Mouse (Mus musculus): Measurements from ENCODE around the gene Emid1. TPM values are rescaled to one million over a fixed set of nuclear protein-coding genes. Genes with fewer than 3 reads are reported as not detected.
"Not testable (repeated sequence)": the region's sequence is repeated elsewhere in the genome, so short reads cannot be mapped to it uniquely, and the experiment has no call there.

The Emid1 gene
- polyA plus RNA-seq, 1 experiment from 2014 or later = 17.1 TPM

DNA sequence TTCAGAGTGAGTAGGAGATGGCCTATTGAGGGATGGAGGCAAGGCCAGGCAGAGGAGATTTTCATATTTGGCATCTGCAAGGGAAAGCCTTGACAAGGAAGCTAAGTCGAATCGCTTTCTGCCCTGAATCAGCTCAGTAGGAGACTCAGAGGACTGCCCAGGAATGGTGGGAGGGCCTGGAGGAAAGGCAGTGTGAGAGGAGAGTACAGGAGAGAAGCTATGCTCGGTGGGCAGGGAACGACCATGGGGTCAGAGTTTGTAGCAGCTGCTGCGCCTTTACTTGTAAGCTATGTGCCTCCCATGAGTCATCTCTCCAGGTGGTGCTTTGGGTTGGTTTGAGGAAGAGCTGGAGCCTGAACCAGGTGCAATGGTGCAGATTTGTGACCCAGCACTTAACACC is 51.3 kb downstream of the Emid1 start:
- 44% methylated on average over 5 of the region's 5 CpGs for WGBS
- ATAC-seq (ENCODE audit: low FRiP score, low read depth) = no peak
- H3K27me3 ChIP-seq = no peaks in the 10 kb centered on the region
- H3K27ac ChIP-seq (replicated peaks) = peak overlapping the region; percentile 100
- peak overlapping the region; percentile 75; the same call in 1 of the 2 replicates for H3K9ac ChIP-seq
- H3K4me3 ChIP-seq = peak overlapping the region; percentile 95
- H3K9me3 ChIP-seq = no peaks in the 10 kb centered on the region
- H3K4me1 ChIP-seq (replicated peaks) = peaks cover 39% of the 10 kb centered on the region
- peaks cover 3% of the 10 kb centered on the region; the same call in 1 of the 2 replicates for H3K36me3 ChIP-seq
- peak overlapping the region; percentile 86 for H3K4me2 ChIP-seq

DNA sequence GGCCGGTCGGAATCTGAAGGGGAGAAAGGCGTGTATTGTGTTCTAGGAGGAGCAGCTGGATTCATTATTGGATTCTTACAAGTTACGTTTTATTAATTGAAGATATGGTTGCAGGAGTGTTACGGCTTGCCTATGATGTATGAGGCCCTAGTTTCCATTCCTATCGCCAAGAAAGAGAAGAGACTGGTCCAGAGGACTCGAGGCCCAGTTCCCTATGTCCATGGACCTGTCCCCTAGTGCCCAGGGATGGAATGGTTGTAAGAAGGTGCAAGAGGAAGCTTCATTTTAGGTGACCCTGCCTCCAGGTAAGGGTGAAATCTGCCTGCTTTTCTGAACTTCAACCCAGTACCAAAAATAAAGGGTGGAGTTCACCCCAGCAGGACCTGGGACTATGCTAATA is 51.8 kb downstream of the Emid1 start:
- WGBS = under 1% methylated on average over 7 of the region's 7 CpGs
- peak overlapping the region; percentile 86 for H3K4me2 ChIP-seq
- H3K27me3 ChIP-seq = no peaks in the 10 kb centered on the region
- no peak for ATAC-seq (ENCODE audit: low FRiP score, low read depth)
- no peaks in the 10 kb centered on the region; the same call in 1 of the 2 replicates for H3K36me3 ChIP-seq
- peaks cover 40% of the 10 kb centered on the region for H3K4me1 ChIP-seq (replicated peaks)
- H3K9me3 ChIP-seq = no peaks in the 10 kb centered on the region
- peak overlapping the region; percentile 100 for H3K27ac ChIP-seq (replicated peaks)
- peak overlapping the region; percentile 75 for H3K9ac ChIP-seq
- H3K4me3 ChIP-seq = peak overlapping the region; percentile 95

DNA sequence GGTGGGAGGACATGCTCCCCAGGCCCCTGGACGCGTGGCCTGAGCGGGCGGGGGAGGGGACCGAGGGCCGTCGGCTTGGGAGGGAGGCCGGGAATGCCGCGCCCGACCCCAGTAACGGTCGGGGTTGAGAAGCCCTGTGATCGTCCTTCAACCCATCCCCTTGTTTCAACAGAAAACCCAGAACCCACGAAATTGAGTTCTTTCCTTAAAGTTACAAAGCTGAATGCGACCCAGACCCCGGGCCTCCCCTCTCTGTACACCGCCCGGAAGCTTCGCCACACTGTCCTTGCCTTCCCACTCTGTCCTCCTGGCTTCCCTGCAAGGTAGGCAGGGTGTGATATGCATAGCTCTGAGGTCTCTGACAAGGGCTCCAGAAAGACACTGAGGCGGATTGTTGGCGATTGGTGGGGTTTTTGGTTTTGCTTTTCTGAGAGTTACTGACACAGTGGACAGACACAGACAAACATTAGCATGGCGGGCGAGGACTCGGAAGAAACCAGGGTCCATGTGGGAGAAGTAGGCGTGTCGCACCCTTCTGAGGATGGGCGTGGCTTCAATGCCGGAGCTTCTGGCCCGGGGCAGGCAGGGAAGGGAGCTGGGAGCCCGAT is 52.4 kb downstream of the Emid1 start:
- WGBS = 0% methylated on average over 27 of the region's 31 CpGs
- ATAC-seq (ENCODE audit: low FRiP score, low read depth) = peak; percentile 71

DNA sequence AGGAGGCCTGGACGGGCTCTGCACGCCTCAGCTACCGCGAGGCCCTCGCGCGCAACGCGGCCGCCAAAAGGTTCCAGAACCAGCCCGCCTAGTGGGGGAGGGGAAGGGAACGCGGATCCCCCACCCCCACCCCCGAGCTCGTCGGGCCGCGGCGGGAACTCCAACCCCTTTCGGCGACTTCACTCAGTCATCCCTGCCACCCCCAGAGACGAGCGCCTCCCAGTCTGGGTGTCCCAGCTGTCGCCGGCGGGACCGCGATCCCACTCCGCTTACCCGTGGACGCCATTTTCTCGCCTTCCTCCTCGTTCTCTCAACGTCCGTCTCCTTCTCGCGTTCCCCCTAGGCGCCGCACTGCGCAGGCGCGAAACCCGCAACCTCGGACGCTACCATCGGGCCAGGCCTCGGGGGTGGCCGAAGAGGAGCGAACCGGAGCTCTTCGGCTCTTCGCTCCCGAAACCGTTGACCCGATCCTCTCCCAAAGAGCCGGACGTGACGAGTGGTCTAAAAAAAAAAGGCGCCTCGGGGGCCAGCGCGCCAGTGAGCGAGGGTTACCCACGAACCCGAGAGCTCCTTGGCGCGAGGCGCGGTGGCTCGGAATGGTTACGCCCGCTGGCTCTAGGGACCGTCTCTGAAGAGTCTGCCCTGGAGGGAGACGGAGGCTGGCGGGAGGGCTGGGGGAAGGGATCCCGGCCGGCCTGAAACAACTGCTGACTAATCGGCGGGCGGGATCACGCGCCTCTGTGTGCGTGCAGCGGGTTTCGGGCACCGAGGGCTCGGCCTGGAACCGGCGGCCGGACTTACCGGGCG is 53.1 kb downstream of the Emid1 start, which contains the start of the genes Rhbdd3 and Ewsr1:
Gene Rhbdd3 (plus strand): TSS at position 191 of the 807 bp plus-strand sequence.
Gene Ewsr1 (minus strand): TSS at position 531 of the 807 bp plus-strand sequence.
- H3K4me1 ChIP-seq (replicated peaks) = peaks cover 45% of the 10 kb centered on the region
- peak within 1 kb of the TSS; percentile 86 for H3K4me2 ChIP-seq
- H3K4me3 ChIP-seq = peak within 1 kb of the TSS; percentile 95
- WGBS = 0% methylated on average over 80 of the region's 92 CpGs
- ATAC-seq (ENCODE audit: low FRiP score, low read depth) = peak; percentile 88
- H3K9me3 ChIP-seq = no peaks in the 10 kb centered on the region
- H3K9ac ChIP-seq = peak within 1 kb of the TSS; percentile 75
- H3K27me3 ChIP-seq = no peaks in the 10 kb centered on the region
- no peaks in the 10 kb centered on the region for H3K36me3 ChIP-seq
- H3K27ac ChIP-seq (replicated peaks) = peak within 1 kb of the TSS; percentile 100

More for the DNA sequence above, 52.4 kb downstream of the Emid1 start:
- Histone ChIP-seq H3K4me2 (peak overlapping the region; percentile 86), H3K9ac (peak overlapping the region; percentile 75), H3K27me3 (no peaks in the 10 kb centered on the region), H3K36me3 (no peaks in the 10 kb centered on the region), H3K9me3 (no peaks in the 10 kb centered on the region), H3K4me1 (replicated peaks) (peaks cover 40% of the 10 kb centered on the region), H3K4me3 (peak overlapping the region; percentile 95), H3K27ac (replicated peaks) (peak overlapping the region; percentile 100)

DNA sequence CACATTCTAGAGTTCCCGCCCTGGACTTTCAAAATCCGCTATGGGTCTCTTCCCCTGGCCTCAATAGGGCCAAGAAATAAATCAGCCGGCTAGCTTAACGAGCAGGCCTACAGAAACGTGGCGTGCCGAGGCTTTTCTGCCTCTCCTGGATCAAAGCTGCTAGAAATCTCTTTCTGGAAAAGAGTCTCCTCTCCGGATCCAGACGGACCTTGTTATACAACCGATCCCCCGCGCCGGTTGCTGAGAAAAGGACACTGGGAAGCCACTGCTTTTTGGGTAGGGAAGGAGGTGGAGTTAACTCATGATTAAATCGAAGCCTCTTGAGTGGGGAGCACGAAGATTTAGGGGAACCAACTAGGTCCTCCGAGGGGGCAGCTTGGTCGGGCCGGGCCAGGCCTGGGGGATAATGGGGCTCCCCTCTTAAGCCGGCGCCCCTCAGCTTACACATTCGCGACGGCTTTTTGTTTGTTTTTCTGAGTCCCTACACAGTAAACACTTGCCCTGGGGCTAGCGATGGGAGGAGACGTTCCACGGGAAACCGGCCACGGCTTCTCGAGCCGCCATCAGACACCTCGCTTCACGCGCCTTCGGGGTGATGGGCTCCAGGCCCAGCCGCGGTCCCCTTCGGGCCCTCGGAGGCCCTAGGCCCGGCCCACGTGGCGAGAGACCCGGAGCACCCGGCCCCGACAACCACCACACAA is 53.9 kb downstream of the Emid1 start:
- no peaks in the 10 kb centered on the region for H3K9me3 ChIP-seq
- H3K9ac ChIP-seq = peak overlapping the region; percentile 75
- H3K36me3 ChIP-seq = no peaks in the 10 kb centered on the region
- ATAC-seq (ENCODE audit: low FRiP score, low read depth) = no peak
- no peaks in the 10 kb centered on the region for H3K27me3 ChIP-seq
- under 1% methylated on average over 44 of the region's 44 CpGs for WGBS
- peaks cover 49% of the 10 kb centered on the region for H3K4me1 ChIP-seq (replicated peaks)
- H3K4me3 ChIP-seq = peak overlapping the region; percentile 95
- H3K4me2 ChIP-seq = peak overlapping the region; percentile 81
- H3K27ac ChIP-seq (replicated peaks) = peak overlapping the region; percentile 100

DNA sequence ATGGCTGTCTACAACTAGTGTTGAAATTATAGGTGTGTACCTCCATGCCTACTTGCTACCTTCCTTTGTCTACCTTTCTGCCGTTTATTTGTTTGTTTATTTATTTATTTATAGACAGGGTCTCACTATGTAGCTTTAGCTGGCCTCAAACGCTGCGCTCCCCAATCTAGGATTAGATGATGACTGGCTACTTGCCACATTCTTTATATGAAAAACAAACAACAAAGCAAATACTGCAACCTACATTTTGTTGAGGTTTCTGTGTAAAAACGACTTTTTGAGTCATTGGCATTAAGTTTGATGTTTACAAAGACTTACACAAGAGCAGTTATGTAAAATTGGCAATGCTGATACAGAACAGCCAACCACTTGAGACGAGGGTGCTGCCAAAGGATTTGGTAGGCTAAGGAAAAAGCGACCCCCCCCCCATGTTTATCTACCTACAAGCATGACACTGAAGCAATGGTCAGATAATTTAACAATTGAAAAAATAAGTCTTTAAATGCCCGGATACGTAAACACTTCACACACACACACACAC is 55.5 kb downstream of the Emid1 start:
- Histone ChIP-seq H3K4me2 (peak overlapping the region; percentile 81), H3K27me3 (no peaks in the 10 kb centered on the region), H3K4me1 (replicated peaks) (peaks cover 45% of the 10 kb centered on the region), H3K36me3 (peaks cover 11% of the 10 kb centered on the region), H3K4me3 (peak overlapping the region; percentile 95), H3K9me3 (no peaks in the 10 kb centered on the region), H3K27ac (replicated peaks) (no peak overlapping the region), H3K9ac (no peak overlapping the region)
- ATAC-seq (ENCODE audit: low FRiP score, low read depth) = no peak
- 70% methylated on average over 8 of the region's 8 CpGs for WGBS

DNA sequence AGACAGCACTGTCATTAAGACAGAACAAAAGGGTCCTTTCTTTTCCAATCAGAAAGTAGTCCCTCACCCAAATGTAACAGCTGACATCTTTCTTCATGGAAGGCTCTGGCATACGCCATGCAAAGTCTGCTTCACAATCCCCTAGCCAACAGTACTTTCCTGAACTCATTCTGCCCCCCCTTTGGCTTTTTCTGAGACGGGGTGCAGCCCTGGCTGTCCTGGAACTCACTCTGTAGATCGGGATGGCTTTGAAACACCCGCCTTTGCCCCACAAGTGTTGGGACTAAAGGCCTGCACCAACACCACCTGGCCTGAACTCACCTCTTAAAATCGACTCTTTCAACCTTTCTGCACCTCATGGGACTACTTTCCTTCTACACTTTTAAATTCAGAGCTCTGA is 56.2 kb downstream of the Emid1 start:
- H3K27me3 ChIP-seq = no peaks in the 10 kb centered on the region
- 0 out of 2 replicates have a peak overlapping the region, but pooled peaks have one; percentile 2 for H3K4me3 ChIP-seq
- peaks cover 38% of the 10 kb centered on the region for H3K4me1 ChIP-seq (replicated peaks)
- H3K36me3 ChIP-seq = peaks cover 16% of the 10 kb centered on the region
- no peak overlapping the region for H3K4me2 ChIP-seq
- 81% methylated on average over 5 of the region's 5 CpGs for WGBS
- H3K9ac ChIP-seq = no peak overlapping the region
- H3K9me3 ChIP-seq = no peaks in the 10 kb centered on the region
- H3K27ac ChIP-seq (replicated peaks) = no peak overlapping the region
- no peak for ATAC-seq (ENCODE audit: low FRiP score, low read depth)

DNA sequence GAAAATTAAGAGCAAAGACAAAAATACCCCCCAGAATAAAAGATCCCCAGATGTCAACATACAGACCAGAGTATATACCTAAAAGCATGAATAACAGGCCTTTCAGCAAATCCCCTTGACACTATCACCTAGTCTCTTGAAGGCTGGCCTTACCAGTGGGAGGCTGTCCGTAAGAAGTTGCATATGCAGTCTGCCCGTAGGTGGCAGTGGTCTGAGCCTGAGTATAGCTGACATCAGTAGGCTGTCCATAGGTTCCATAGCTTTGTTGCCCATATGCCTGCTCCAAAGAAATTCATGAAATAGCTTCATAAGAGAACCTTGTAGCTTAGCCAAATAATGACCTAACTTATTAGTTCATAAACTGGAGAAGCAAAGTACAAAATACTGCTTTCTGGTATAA is 60.4 kb downstream of the Emid1 start:
- H3K9ac ChIP-seq = no peak overlapping the region
- H3K4me2 ChIP-seq = no peak overlapping the region
- H3K4me3 ChIP-seq = no peak overlapping the region
- ATAC-seq (ENCODE audit: low FRiP score, low read depth) = no peak
- 38% methylated on average over 2 of the region's 2 CpGs for WGBS
- peaks cover 19% of the 10 kb centered on the region for H3K4me1 ChIP-seq (replicated peaks)
- H3K27ac ChIP-seq (replicated peaks) = no peak overlapping the region
- H3K27me3 ChIP-seq = no peaks in the 10 kb centered on the region
- peaks cover 53% of the 10 kb centered on the region for H3K36me3 ChIP-seq
- H3K9me3 ChIP-seq = no peaks in the 10 kb centered on the region

DNA sequence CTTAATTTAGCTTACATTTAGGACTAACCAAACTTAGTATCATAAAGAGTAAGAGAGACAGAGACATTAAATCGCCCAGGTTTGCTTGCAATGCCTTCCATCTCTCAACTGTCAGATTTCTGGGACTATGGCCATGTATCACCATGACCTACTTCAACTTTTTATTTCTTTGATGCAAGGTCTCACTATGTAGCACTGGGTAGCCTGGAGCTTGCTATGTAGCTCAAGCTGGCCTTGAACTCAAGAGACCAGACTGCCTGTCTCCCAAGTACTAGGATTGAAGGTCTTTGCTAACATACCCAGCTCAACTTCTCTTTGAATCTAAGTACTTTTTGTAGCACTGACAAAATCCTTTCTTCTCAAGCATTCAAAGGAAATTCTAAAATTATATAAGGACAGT is 62.9 kb downstream of the Emid1 start:
- no peak overlapping the region for H3K4me2 ChIP-seq
- no peak for ATAC-seq (ENCODE audit: low FRiP score, low read depth)
- WGBS = 96% methylated on average over 1 of the region's 1 CpGs
- H3K9me3 ChIP-seq = no peaks in the 10 kb centered on the region
- peaks cover 6% of the 10 kb centered on the region; the same call in 1 of the 2 replicates for H3K4me1 ChIP-seq (replicated peaks)
- no peak overlapping the region for H3K9ac ChIP-seq
- peaks cover 78% of the 10 kb centered on the region for H3K36me3 ChIP-seq
- no peak overlapping the region for H3K4me3 ChIP-seq
- H3K27ac ChIP-seq (replicated peaks) = no peak overlapping the region
- no peaks in the 10 kb centered on the region for H3K27me3 ChIP-seq

DNA sequence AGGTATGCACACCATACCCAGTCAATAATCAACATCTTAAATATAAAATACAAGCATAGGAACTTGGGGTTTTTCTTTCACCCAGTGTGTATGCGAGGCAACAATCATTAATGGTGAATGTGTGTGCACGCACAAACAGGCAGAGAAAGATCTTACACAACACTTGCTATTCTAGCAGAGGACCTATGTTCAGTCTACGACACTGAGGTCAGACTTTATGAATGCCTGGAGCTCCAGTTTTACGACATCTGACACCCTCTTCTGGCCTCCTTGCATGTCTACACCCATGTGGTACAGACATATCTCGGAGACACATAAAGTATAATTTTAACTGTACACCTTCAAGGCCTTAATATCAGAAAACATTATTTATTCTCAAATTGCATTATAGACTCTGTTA is 75.2 kb downstream of the Emid1 start:
- peaks cover 74% of the 10 kb centered on the region for H3K36me3 ChIP-seq
- WGBS = 89% methylated on average over 4 of the region's 5 CpGs
- not testable (repeated sequence) for H3K9me3 ChIP-seq; H3K4me3 ChIP-seq; H3K27me3 ChIP-seq; H3K27ac ChIP-seq (replicated peaks); H3K4me1 ChIP-seq (replicated peaks); H3K9ac ChIP-seq; H3K4me2 ChIP-seq
- 0 out of 2 replicates have a peak, but pooled peaks have one; percentile 17 for ATAC-seq (ENCODE audit: low FRiP score, low read depth)

DNA sequence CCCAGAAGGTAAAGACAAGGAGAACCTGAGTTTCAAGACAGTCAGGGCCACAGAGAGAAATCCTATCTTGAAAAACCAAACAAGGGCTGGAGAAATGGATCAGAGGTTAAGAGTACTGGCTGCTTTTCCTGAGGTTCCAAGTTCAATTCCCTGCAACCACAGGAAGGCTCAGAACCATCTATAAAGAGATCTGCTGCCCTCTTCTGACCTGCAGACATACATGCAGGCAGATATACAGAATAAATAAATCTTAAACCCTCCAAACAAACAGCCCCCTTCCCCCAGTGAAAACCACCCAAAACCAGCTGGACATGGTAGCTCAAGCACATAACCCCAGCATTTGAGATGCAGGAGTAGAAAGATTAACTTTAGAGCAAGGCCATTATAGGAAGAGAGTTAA is 76.3 kb downstream of the Emid1 start:
- Histone ChIP-seq H3K9ac (no peak overlapping the region), H3K4me3 (no peak overlapping the region), H3K27me3 (no peaks in the 10 kb centered on the region), H3K36me3 (peaks cover 77% of the 10 kb centered on the region), H3K9me3 (no peaks in the 10 kb centered on the region), H3K4me1 (replicated peaks) (no peaks in the 10 kb centered on the region), H3K27ac (replicated peaks) (no peak overlapping the region), H3K4me2 (no peak overlapping the region)
- ATAC-seq (ENCODE audit: low FRiP score, low read depth) = no peak
